Mouse (Mus musculus) erythroid progenitor cell, adult 5-6 weeks (primary cell): Measurements from ENCODE around the gene Tmub1. TPM values are rescaled to one million over a fixed set of nuclear protein-coding genes. Genes with fewer than 3 reads are reported as not detected.
A peak's percentile ranks its signal among the peaks of the same experiment; 100 is the strongest.

Experiments
- ATAC-seq: replicated peaks from 2 replicates; pipeline ENCODE4 v1.8.0; 2016; ENCODE audit warnings: moderate number of reproducible peaks, mild to moderate bottlenecking, moderate TSS enrichment, inconsistent platforms; ENCODE audit not compliant: poor library complexity, low FRiP score, severe bottlenecking
- total RNA-seq, 2 experiments: library from RNA; stranded (forward) in 1 of 2; stranded (reverse) in 1 of 2; fragments of 150-400 nt in 1 of 2; fragments of 186-747, 209-891 nt in 1 of 2; gene quantifications; 2 replicates each; pipeline versions ENCODE4 v1.2.3 to v1.2.4; 2015 to 2017; ENCODE audit warnings: low replicate concordance in 2 of 2

The Tmub1 gene
- total RNA-seq, 2 experiments from 2014 or later = 5.4 to 12.8 TPM

GRCm38 (mm10) chr5:24455613-24456012 lies 8.0 kb upstream of the Tmub1 start:
- no peak for ATAC-seq

GRCm38 (mm10) chr5:24455076-24455475 lies 7.4 kb upstream of the Tmub1 start:
- no peak for ATAC-seq

GRCm38 (mm10) chr5:24453985-24454303 lies 6.3 kb upstream of the Tmub1 start:
- no peak for ATAC-seq

GRCm38 (mm10) chr5:24453283-24453984 lies 5.8 kb upstream of the Tmub1 start:
- no peak for ATAC-seq

GRCm38 (mm10) chr5:24452691-24453233 lies 5.1 kb upstream of the Tmub1 start:
- peak; percentile 30 for ATAC-seq

GRCm38 (mm10) chr5:24452030-24452690 lies 4.5 kb upstream of the Tmub1 start, which contains the start of gene Agap3:
Gene Agap3 (plus strand): TSS chr5:24452177.
- ATAC-seq = no peak; the same call in 1 of the 2 replicates

- peak; percentile 70 for ATAC-seq
These were observed 3.8 kb upstream of the Tmub1 start for GRCm38 (mm10) chr5:24451264-24452029.

GRCm38 (mm10) chr5:24446630-24447029 lies 1.0 kb downstream of the Tmub1 start:
- no peak for ATAC-seq

- no peak for ATAC-seq
These were observed 2.1 kb downstream of the Tmub1 start for GRCm38 (mm10) chr5:24445428-24446080.

- peak; percentile 89 for ATAC-seq
These were observed 2.8 kb downstream of the Tmub1 start, which contains the start of gene Fastk for GRCm38 (mm10) chr5:24444746-24445427. Gene Fastk (minus strand): TSS chr5:24445287.

- ATAC-seq = no peak
These were observed 3.7 kb downstream of the Tmub1 start for GRCm38 (mm10) chr5:24443927-24444326.

- ATAC-seq = no peak
These were observed 4.5 kb downstream of the Tmub1 start for GRCm38 (mm10) chr5:24443204-24443603.

GRCm38 (mm10) chr5:24442029-24442428 lies 5.6 kb downstream of the Tmub1 start:
- ATAC-seq = no peak

GRCm38 (mm10) chr5:24441187-24441586 lies 6.5 kb downstream of the Tmub1 start:
- ATAC-seq = no peak

GRCm38 (mm10) chr5:24433993-24434392 lies 13.7 kb downstream of the Tmub1 start:
- no peak for ATAC-seq

- ATAC-seq = no peak
These were observed 19.1 kb downstream of the Tmub1 start for GRCm38 (mm10) chr5:24428596-24428995.

- ATAC-seq = no peak
These were observed 19.7 kb downstream of the Tmub1 start for GRCm38 (mm10) chr5:24427981-24428402.

GRCm38 (mm10) chr5:24427285-24427633 lies 20.4 kb downstream of the Tmub1 start:
- no peak for ATAC-seq

- no peak for ATAC-seq
These were observed 20.9 kb downstream of the Tmub1 start for GRCm38 (mm10) chr5:24426556-24427284.
